In genomic region chr1:90592784-90593183, GRCm38 (mm10) we compare ENCODE assay signal across 9 mouse cellular contexts. TPM values are rescaled to one million over a fixed set of nuclear protein-coding genes. Genes with fewer than 3 reads are reported as not detected.
DNase-seq lines count a peak whose midpoint lies in the region; ATAC-seq and TF ChIP-seq lines count a peak whose summit lies in the region.
"Had no signal": no experiment of that assay in that cellular context is flagged by ENCODE, and none has a peak within 500 bp of the region (broad histone marks: within the 10 kb centered on the region; RNA-seq: fewer than 3 reads in every experiment).

No protein-coding gene starts in this region.

- H3K9ac ChIP-seq in limb, embryonic 14.5 days (ENCODE audit: low read depth, low read length, severe bottlenecking), result no peak overlapping the region
- H3K9ac ChIP-seq: embryonic facial prominence, embryonic 15.5 days had no signal

- H3K4me2 ChIP-seq in limb, embryonic 14.5 days (replicated peaks; ENCODE audit: low read depth, low read length, severe bottlenecking), result no peak overlapping the region
- H3K4me2 ChIP-seq: embryonic facial prominence, embryonic 15.5 days had no signal

- ATAC-seq in limb, embryonic 14.5 days (ENCODE audit: low FRiP score, low read depth), result no peak; the same call in 1 of the 2 replicates

- no peaks in the 10 kb centered on the region for H3K9me3 ChIP-seq in limb, embryonic 14.5 days (ENCODE audit: control insufficient read depth, low read length)
- H3K9me3 ChIP-seq: embryonic facial prominence, embryonic 15.5 days had no signal

- H3K4me3 ChIP-seq in gastrocnemius, adult 2 months, result peak overlapping the region; percentile 36; the same call in 1 of the 2 replicates
- H3K4me3 ChIP-seq in limb, embryonic 14.5 days (replicated peaks; ENCODE audit: low read length), result no peak overlapping the region
- H3K4me3 ChIP-seq: embryonic facial prominence, embryonic 15.5 days had no signal

- no peaks in the 10 kb centered on the region for H3K27me3 ChIP-seq in limb, embryonic 14.5 days (ENCODE audit: control insufficient read depth, insufficient read depth, low read length)
- H3K27me3 ChIP-seq in splenic B cell, adult 2 months (ENCODE audit: control insufficient read depth, insufficient read depth, low read length, poor library complexity, severe bottlenecking), result no peaks in the 10 kb centered on the region

- intact Hi-C loops in gastrocnemius, adult 2 months (cut with DNase I), result loop anchor here (1.0 to 10.0 kb wide), 2 partner anchors 532 to 948 kb away; no protein-coding TSS in a partner anchor

- peaks cover 3% of the 10 kb centered on the region for H3K4me1 ChIP-seq in limb, embryonic 14.5 days (ENCODE audit: control insufficient read depth, insufficient read depth, low read length)

- peak; percentile 62 for DNase-seq in ovary, postnatal 10 days (ENCODE audit: low spot score)
- no peak for DNase-seq in ovary, adult 18-20 months (ENCODE audit: low spot score)
- DNase-seq in cerebellum, postnatal 10 days, result peak; percentile 89 to 94
- peak; percentile 88 for DNase-seq in gastrocnemius, adult 2 months
- peak; percentile 76 for DNase-seq in kidney, adult 9 months
- peak; percentile 87 for DNase-seq in limb, embryonic 14.5 days (ENCODE audit: low spot score)
- peak; percentile 72 for DNase-seq in naive thymus-derived CD4-positive, alpha-beta T cell, adult 2 months (ENCODE audit: low read depth)
- peak; percentile 73 for DNase-seq in splenic B cell, adult 2 months (ENCODE audit: low read depth, low spot score)

- no peak for TF ChIP-seq POLR2A in limb, embryonic 14.5 days (IDR thresholded peaks at IDR 0.05; ENCODE audit: borderline replicate concordance, extremely low read depth, insufficient read depth, insufficient read length)

- peak; percentile 99 for TF ChIP-seq CTCF in gastrocnemius, adult 2 months (IDR thresholded peaks at IDR 0.05)

- H3K36me3 ChIP-seq in limb, embryonic 14.5 days (ENCODE audit: control insufficient read depth, insufficient read depth, low read length), result no peaks in the 10 kb centered on the region
- no peaks in the 10 kb centered on the region for H3K36me3 ChIP-seq in splenic B cell, adult 2 months (ENCODE audit: control insufficient read depth, insufficient read depth, low read length, poor library complexity, severe bottlenecking)
- H3K36me3 ChIP-seq: embryonic facial prominence, embryonic 15.5 days had no signal

- H3K27ac ChIP-seq in gastrocnemius, adult 2 months, result peak overlapping the region; percentile 53; the same call in 1 of the 2 replicates
- no peak overlapping the region for H3K27ac ChIP-seq in limb, embryonic 14.5 days (replicated peaks; ENCODE audit: low read depth, low read length)
- H3K27ac ChIP-seq: embryonic facial prominence, embryonic 15.5 days had no signal

- WGBS in limb, embryonic 14.5 days, result 19% methylated on average over 6 of the region's 6 CpGs

RNA-seq across cellular contexts. Expression of gene Cops8, which starts 10.0 kb away (rescaled TPM):
- 100 to 1,000 TPM; 102 to 104 TPM for total RNA-seq in gastrocnemius, adult 2 months (2021)
- polyA plus RNA-seq in limb, embryonic 14.5 days (2012; rRNA removed), result 118 and 126 TPM in 2 replicates
- 155 and 168 TPM in 2 replicates for polyA plus RNA-seq in limb, embryonic 14.5 days (2014; fragmentation: Nextera tagmentation; extraction: Ambion mirVana)
